Mouse (Mus musculus) skeletal muscle tissue, adult 2 months (tissue): ENCODE results near the gene Nup50.
A peak's percentile ranks its signal among the peaks of the same experiment; 100 is the strongest.

Source experiments
- DNase-seq: peaks from one replicate; pipeline ENCODE4 v3.0.0-alpha.2; 2012; ENCODE audit warnings: low read depth, low spot score

Nup50 gene

GRCm38 (mm10) chr15:84922884-84923507 lies at the start of gene Nup50:
Gene Nup50 (plus strand): TSS chr15:84923411.
- peak; percentile 100 for DNase-seq

GRCm38 (mm10) chr15:84873867-84874266 lies 49.3 kb upstream of the Nup50 start:
- DNase-seq, result no peak

- DNase-seq, result no peak
Observed at GRCm38 (mm10) chr15:84877029-84877815, 46.0 kb upstream of the Nup50 start.

GRCm38 (mm10) chr15:84888066-84888465 lies 35.1 kb upstream of the Nup50 start:
- DNase-seq, result no peak

- DNase-seq, result no peak
Observed at GRCm38 (mm10) chr15:84891246-84891645, 32.0 kb upstream of the Nup50 start.

GRCm38 (mm10) chr15:84891658-84892057 lies 31.6 kb upstream of the Nup50 start:
- DNase-seq, result peak; percentile 26

GRCm38 (mm10) chr15:84896216-84896615 lies 27.0 kb upstream of the Nup50 start:
- peak; percentile 4 for DNase-seq

- DNase-seq, result no peak
Observed at GRCm38 (mm10) chr15:84896664-84897063, 26.5 kb upstream of the Nup50 start.

GRCm38 (mm10) chr15:84898077-84898476 lies 25.1 kb upstream of the Nup50 start:
- DNase-seq, result no peak

- DNase-seq, result no peak
Observed at GRCm38 (mm10) chr15:84903843-84904385, 19.3 kb upstream of the Nup50 start.

GRCm38 (mm10) chr15:84913201-84913600 lies 10.0 kb upstream of the Nup50 start:
- no peak for DNase-seq

- DNase-seq, result no peak
Observed at GRCm38 (mm10) chr15:84919938-84920337, 3.3 kb upstream of the Nup50 start, which contains the start of gene Gm29666. Gene Gm29666 (minus strand): TSS chr15:84920038.

- DNase-seq, result no peak
Observed at GRCm38 (mm10) chr15:84923508-84924181, 434 bp downstream of the Nup50 start.

- DNase-seq, result no peak
Observed at GRCm38 (mm10) chr15:84924781-84925315, 1.6 kb downstream of the Nup50 start.

GRCm38 (mm10) chr15:84925495-84926018 lies 2.3 kb downstream of the Nup50 start:
- DNase-seq, result no peak

GRCm38 (mm10) chr15:84932351-84932750 lies 9.1 kb downstream of the Nup50 start:
- no peak for DNase-seq

GRCm38 (mm10) chr15:84934901-84935300 lies 11.7 kb downstream of the Nup50 start:
- DNase-seq, result no peak

GRCm38 (mm10) chr15:84940102-84940501 lies 16.9 kb downstream of the Nup50 start:
- no peak for DNase-seq

- no peak for DNase-seq
Observed at GRCm38 (mm10) chr15:84942647-84943285, 19.6 kb downstream of the Nup50 start.

GRCm38 (mm10) chr15:84944319-84944718 lies 21.1 kb downstream of the Nup50 start:
- no peak for DNase-seq

- no peak for DNase-seq
Observed at GRCm38 (mm10) chr15:84948990-84949389, 25.8 kb downstream of the Nup50 start.
